Mouse (Mus musculus): ENCODE results near the gene Jmjd8.

GRCm38 (mm10) chr17:25827546-25828222 is 983 bp upstream of the Jmjd8 start:
- no peak for TF ChIP-seq POLR2A (IDR thresholded peaks at IDR 0.05; ENCODE audit: extremely low read depth, insufficient read depth, low read length)
- TF ChIP-seq CTCF (IDR thresholded peaks at IDR 0.05; ENCODE audit: low read depth, low read length) = no peak
